Mouse (Mus musculus): ENCODE results near the gene D17H6S53E.

GRCm38 (mm10) chr17:35141971-35142370, 15.8 kb downstream of the D17H6S53E start:
- no peak for TF ChIP-seq MYOG (IDR thresholded peaks at IDR 0.05; ENCODE audit: control insufficient read depth, extremely low read depth, insufficient read length)
- TF ChIP-seq CTCF (IDR thresholded peaks at IDR 0.05; ENCODE audit: control insufficient read depth, insufficient read depth, insufficient read length): no peak
- TF ChIP-seq MAX (IDR thresholded peaks at IDR 0.05): no peak
- TF ChIP-seq MYOD1 (IDR thresholded peaks at IDR 0.05; ENCODE audit: control insufficient read depth, insufficient read length, low read depth): no peak
- TF ChIP-seq CEBPB (IDR thresholded peaks at IDR 0.05; ENCODE audit: low read depth): no peak
- no peak for TF ChIP-seq USF1 (IDR thresholded peaks at IDR 0.05; ENCODE audit: low read depth)
